Mouse (Mus musculus): ENCODE results near the gene Ntn1.

- TF ChIP-seq POLR2A (IDR thresholded peaks at IDR 0.05; ENCODE audit: borderline replicate concordance, extremely low read depth, insufficient read depth, insufficient read length, poor library complexity, severe bottlenecking) (no peak), CTCF (IDR thresholded peaks at IDR 0.05; ENCODE audit: borderline replicate concordance, extremely low read depth, insufficient read depth, insufficient read length) (no peak)
Measured at GRCm38 (mm10) chr11:68276945-68277344, 123.7 kb downstream of the Ntn1 start.
